Mouse (Mus musculus): ENCODE data around the gene Unc13a. TPM values are rescaled to one million over a fixed set of nuclear protein-coding genes. Genes with fewer than 3 reads are reported as not detected.
"Not testable (repeated sequence)": the region's sequence is repeated elsewhere in the genome, so short reads cannot be mapped to it uniquely, and the experiment has no call there.

Gene Unc13a
- polyA plus RNA-seq, 1 experiment from 2014 or later = 16.7 TPM

- no peak overlapping the region for H3K27ac ChIP-seq
- H3K4me1 ChIP-seq = peaks cover 8% of the 10 kb centered on the region; the same call in 1 of the 2 replicates
- H3K9ac ChIP-seq = no peak overlapping the region
- H3K27me3 ChIP-seq (replicated peaks) = peaks cover 64% of the 10 kb centered on the region
- H3K36me3 ChIP-seq = no peaks in the 10 kb centered on the region
- 85% methylated on average over 3 of the region's 3 CpGs for WGBS
- H3K4me2 ChIP-seq (replicated peaks) = no peak overlapping the region
- no peak for ATAC-seq (ENCODE audit: low FRiP score, low read depth)
- no peak overlapping the region for H3K4me3 ChIP-seq
- no peaks in the 10 kb centered on the region for H3K9me3 ChIP-seq
Observed at GRCm38 (mm10) chr8:71702923-71703322, 31.4 kb upstream of the Unc13a start.

- no peaks in the 10 kb centered on the region for H3K9me3 ChIP-seq
- no peak overlapping the region for H3K27ac ChIP-seq
- peaks cover 8% of the 10 kb centered on the region; the same call in 1 of the 2 replicates for H3K4me1 ChIP-seq
- no peak overlapping the region for H3K9ac ChIP-seq
- no peak for ATAC-seq (ENCODE audit: low FRiP score, low read depth)
- WGBS = 42% methylated on average over 4 of the region's 4 CpGs
- H3K4me2 ChIP-seq (replicated peaks) = no peak overlapping the region
- H3K36me3 ChIP-seq = no peaks in the 10 kb centered on the region
- no peak overlapping the region for H3K4me3 ChIP-seq
- peaks cover 69% of the 10 kb centered on the region for H3K27me3 ChIP-seq (replicated peaks)
Observed at GRCm38 (mm10) chr8:71702087-71702432, 30.5 kb upstream of the Unc13a start.

GRCm38 (mm10) chr8:71701414-71702086, 30.0 kb upstream of the Unc13a start, which contains the start of gene B3gnt3:
Gene B3gnt3 (minus strand): TSS chr8:71701789.
- Histone ChIP-seq H3K27me3 (replicated peaks) (peaks cover 66% of the 10 kb centered on the region), H3K9ac (no peak within 1 kb of the TSS), H3K4me2 (replicated peaks) (peak within 1 kb of the TSS; percentile 14; the same call in 1 of the 2 replicates), H3K27ac (no peak within 1 kb of the TSS), H3K36me3 (no peaks in the 10 kb centered on the region), H3K4me3 (no peak within 1 kb of the TSS), H3K9me3 (no peaks in the 10 kb centered on the region), H3K4me1 (peaks cover 8% of the 10 kb centered on the region; the same call in 1 of the 2 replicates)
- ATAC-seq (ENCODE audit: low FRiP score, low read depth) = no peak
- 16% methylated on average over 31 of the region's 34 CpGs for WGBS

- no peak overlapping the region for H3K27ac ChIP-seq
- H3K27me3 ChIP-seq (replicated peaks) = peaks cover 70% of the 10 kb centered on the region
- H3K4me2 ChIP-seq (replicated peaks) = peak overlapping the region; percentile 14; the same call in 1 of the 2 replicates
- peaks cover 8% of the 10 kb centered on the region; the same call in 1 of the 2 replicates for H3K4me1 ChIP-seq
- H3K36me3 ChIP-seq = no peaks in the 10 kb centered on the region
- ATAC-seq (ENCODE audit: low FRiP score, low read depth) = peak; percentile 27; the same call in 1 of the 2 replicates
- 9% methylated on average over 29 of the region's 29 CpGs for WGBS
- H3K9me3 ChIP-seq = no peaks in the 10 kb centered on the region
- no peak overlapping the region for H3K4me3 ChIP-seq
- no peak overlapping the region for H3K9ac ChIP-seq
Observed at GRCm38 (mm10) chr8:71700493-71701269, 29.1 kb upstream of the Unc13a start.

GRCm38 (mm10) chr8:71695456-71695855, 23.9 kb upstream of the Unc13a start:
- ATAC-seq (ENCODE audit: low FRiP score, low read depth); H3K4me1 ChIP-seq; H3K27ac ChIP-seq; H3K4me3 ChIP-seq; H3K9me3 ChIP-seq; H3K9ac ChIP-seq; H3K4me2 ChIP-seq (replicated peaks); H3K36me3 ChIP-seq: not testable (repeated sequence)
- H3K27me3 ChIP-seq (replicated peaks) = peaks cover 81% of the 10 kb centered on the region
- WGBS = 61% methylated on average over 12 of the region's 12 CpGs

- H3K27me3 ChIP-seq (replicated peaks) = peaks cover 89% of the 10 kb centered on the region
- no peak; the same call in 1 of the 2 replicates for ATAC-seq (ENCODE audit: low FRiP score, low read depth)
- H3K9ac ChIP-seq = no peak overlapping the region
- H3K27ac ChIP-seq = no peak overlapping the region
- H3K4me1 ChIP-seq = peaks cover 6% of the 10 kb centered on the region; the same call in 1 of the 2 replicates
- H3K9me3 ChIP-seq = no peaks in the 10 kb centered on the region
- 10% methylated on average over 68 of the region's 68 CpGs for WGBS
- 0 out of 2 replicates have a peak overlapping the region, but pooled peaks have one; percentile 14 for H3K4me3 ChIP-seq
- peak overlapping the region; percentile 33 for H3K4me2 ChIP-seq (replicated peaks)
- no peaks in the 10 kb centered on the region for H3K36me3 ChIP-seq
Observed at GRCm38 (mm10) chr8:71693166-71694041, 21.8 kb upstream of the Unc13a start.

- no peak overlapping the region for H3K4me2 ChIP-seq (replicated peaks)
- H3K4me1 ChIP-seq = peaks cover 6% of the 10 kb centered on the region; the same call in 1 of the 2 replicates
- H3K36me3 ChIP-seq = no peaks in the 10 kb centered on the region
- H3K4me3 ChIP-seq = no peak overlapping the region
- ATAC-seq (ENCODE audit: low FRiP score, low read depth) = no peak
- no peaks in the 10 kb centered on the region for H3K9me3 ChIP-seq
- no peak overlapping the region for H3K27ac ChIP-seq
- no peak overlapping the region for H3K9ac ChIP-seq
- H3K27me3 ChIP-seq (replicated peaks) = peaks cover 89% of the 10 kb centered on the region
- WGBS = 6% methylated on average over 30 of the region's 30 CpGs
Observed at GRCm38 (mm10) chr8:71692509-71692908, 21.0 kb upstream of the Unc13a start.

- peaks cover 100% of the 10 kb centered on the region for H3K27me3 ChIP-seq (replicated peaks)
- 2% methylated on average over 33 of the region's 33 CpGs for WGBS
- no peak for ATAC-seq (ENCODE audit: low FRiP score, low read depth)
- no peaks in the 10 kb centered on the region for H3K36me3 ChIP-seq
- peaks cover 16% of the 10 kb centered on the region for H3K4me1 ChIP-seq
- H3K9me3 ChIP-seq = no peaks in the 10 kb centered on the region
- H3K27ac ChIP-seq = no peak within 1 kb of the TSS
- H3K4me2 ChIP-seq (replicated peaks) = peak within 1 kb of the TSS; percentile 20; the same call in 1 of the 2 replicates
- H3K4me3 ChIP-seq = no peak within 1 kb of the TSS
- H3K9ac ChIP-seq = no peak within 1 kb of the TSS
Observed at GRCm38 (mm10) chr8:71689028-71689427, 17.5 kb upstream of the Unc13a start, which contains the start of gene Insl3. Gene Insl3 (plus strand): TSS chr8:71689214.

- H3K4me1 ChIP-seq = peaks cover 10% of the 10 kb centered on the region; the same call in 1 of the 2 replicates
- no peak overlapping the region for H3K27ac ChIP-seq
- no peaks in the 10 kb centered on the region for H3K36me3 ChIP-seq
- no peak overlapping the region for H3K9ac ChIP-seq
- H3K27me3 ChIP-seq (replicated peaks) = peaks cover 100% of the 10 kb centered on the region
- H3K9me3 ChIP-seq = no peaks in the 10 kb centered on the region
- 1% methylated on average over 8 of the region's 8 CpGs for WGBS
- no peak overlapping the region for H3K4me2 ChIP-seq (replicated peaks)
- ATAC-seq (ENCODE audit: low FRiP score, low read depth) = no peak
- H3K4me3 ChIP-seq = no peak overlapping the region
Observed at GRCm38 (mm10) chr8:71687616-71688015, 16.1 kb upstream of the Unc13a start.

- ATAC-seq (ENCODE audit: low FRiP score, low read depth) = peak; percentile 49
- Histone ChIP-seq H3K36me3 (no peaks in the 10 kb centered on the region), H3K9ac (no peak overlapping the region), H3K27me3 (replicated peaks) (peaks cover 100% of the 10 kb centered on the region), H3K27ac (no peak overlapping the region), H3K9me3 (no peaks in the 10 kb centered on the region), H3K4me3 (peak overlapping the region; percentile 30), H3K4me2 (replicated peaks) (peak overlapping the region; percentile 54), H3K4me1 (peaks cover 13% of the 10 kb centered on the region; the same call in 1 of the 2 replicates)
- under 1% methylated on average over 23 of the region's 23 CpGs for WGBS
Observed at GRCm38 (mm10) chr8:71686143-71686734, 14.7 kb upstream of the Unc13a start.

- Histone ChIP-seq H3K9ac (no peak overlapping the region), H3K4me3 (peak overlapping the region; percentile 30), H3K4me2 (replicated peaks) (peak overlapping the region; percentile 54), H3K9me3 (no peaks in the 10 kb centered on the region), H3K27me3 (replicated peaks) (peaks cover 100% of the 10 kb centered on the region), H3K36me3 (no peaks in the 10 kb centered on the region), H3K4me1 (peaks cover 13% of the 10 kb centered on the region; the same call in 1 of the 2 replicates), H3K27ac (no peak overlapping the region)
- ATAC-seq (ENCODE audit: low FRiP score, low read depth) = peak; percentile 34
- 2% methylated on average over 29 of the region's 29 CpGs for WGBS
Observed at GRCm38 (mm10) chr8:71685573-71685972, 14.0 kb upstream of the Unc13a start.
